Mouse (Mus musculus) stomach, embryonic 16.5 days (tissue): Measurements from ENCODE around the gene Tmem82. TPM values are rescaled to one million over a fixed set of nuclear protein-coding genes. Genes with fewer than 3 reads are reported as not detected.

ENCODE experiments used
- ATAC-seq: fragments of 200-750 bp; cut with Nextera tagmentation; 2 replicates; pipeline ENCODE4 v1.8.0; 2017; ENCODE audit warnings: moderate number of reproducible peaks, moderate TSS enrichment; ENCODE audit not compliant: insufficient read depth, low FRiP score
- H3K27ac ChIP-seq: fragments of 300-500 bp; sonication (generic); 2 replicates; pipeline ENCODE4 v1.5.1; 2014; ENCODE audit warnings: low read length
- H3K27me3 ChIP-seq: fragments of 300-500 bp; sonication (generic); 2 replicates; pipeline ENCODE4 v1.6.1; 2014; ENCODE audit warnings: low read length, control low read depth, mixed read lengths; ENCODE audit not compliant: control insufficient read depth, insufficient read depth
- H3K36me3 ChIP-seq: fragments of 300-500 bp; sonication (generic); 2 replicates; pipeline ENCODE4 v1.6.1; 2014; ENCODE audit warnings: low read length; ENCODE audit not compliant: control insufficient read depth, insufficient read depth
- H3K4me1 ChIP-seq: fragments of 300-500 bp; sonication (generic); 2 replicates; pipeline ENCODE4 v1.6.1; 2014; ENCODE audit warnings: low read length, control low read depth, mixed read lengths; ENCODE audit not compliant: control insufficient read depth, insufficient read depth
- H3K4me2 ChIP-seq: fragments of 300-500 bp; sonication (generic); 2 replicates; pipeline ENCODE4 v1.6.1; 2014; ENCODE audit warnings: low read depth, low read length, mixed read lengths
- H3K4me3 ChIP-seq: fragments of 300-500 bp; sonication (generic); replicated peaks from 2 replicates; pipeline ENCODE4 v1.5.1; 2014; ENCODE audit warnings: mild to moderate bottlenecking, low read length
- H3K9ac ChIP-seq: fragments of 300-500 bp; sonication (generic); 2 replicates; pipeline ENCODE4 v1.6.1; 2014; ENCODE audit warnings: low read length
- H3K9me3 ChIP-seq: fragments of 300-500 bp; sonication (generic); replicated peaks from 2 replicates; pipeline ENCODE4 v1.6.1; 2016; ENCODE audit warnings: low read length, control low read depth; ENCODE audit not compliant: control insufficient read depth
- WGBS: fragments of 180-500 bp; shearing (Covaris S2); extraction: QIAGEN DNeasy Blood & Tissue Kit; methylation state at CpG from one replicate; pipeline ENCODE4 v1.1.7; 2014; 5-methylcytosine and 5-hydroxymethylcytosine counted together
- polyA plus RNA-seq: library from polyadenylated mRNA; unstranded; fragments of >200 nt; fragmentation: Nextera tagmentation; extraction: Ambion mirVana; gene quantifications from 2 replicates; pipeline ENCODE4 v1.2.1, GENCODE M21; 2015

The Tmem82 gene
- polyA plus RNA-seq, 1 experiment from 2014 or later = 3.8 TPM

DNA sequence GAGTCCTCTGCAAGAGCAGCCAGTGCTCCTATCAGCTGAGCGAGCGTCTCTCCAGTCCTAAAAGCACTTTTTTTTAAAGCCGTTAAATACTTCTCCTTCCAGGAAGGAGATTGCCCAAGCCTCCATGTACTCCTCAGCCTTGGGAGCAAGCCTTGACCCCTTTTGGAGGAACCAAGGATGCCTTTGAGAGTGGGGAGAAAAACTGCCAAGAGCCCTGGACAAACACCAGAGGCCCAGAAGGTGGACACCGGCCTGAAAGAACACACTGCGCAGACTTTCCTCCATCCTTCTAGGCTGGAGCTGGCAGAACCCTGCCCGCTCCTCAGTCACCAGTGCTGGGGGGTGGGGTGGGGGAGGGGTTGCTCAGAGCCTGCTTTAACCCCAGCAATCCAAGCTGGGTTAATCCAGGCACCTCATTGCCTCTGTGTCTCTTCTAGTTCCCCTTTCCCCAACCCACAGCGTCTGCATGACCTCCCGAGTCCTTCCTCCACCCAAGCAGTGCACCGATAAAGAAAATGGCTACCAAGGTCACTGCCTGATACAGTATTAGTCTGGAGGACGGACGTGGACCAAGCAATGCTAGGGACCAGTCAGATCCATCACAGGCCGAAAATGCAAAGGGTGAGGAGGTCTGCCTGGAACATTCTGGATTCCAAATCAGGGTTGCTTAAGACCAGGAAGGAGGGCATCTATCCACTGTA, 37.6 kb upstream of the Tmem82 start:
- Histone ChIP-seq H3K9me3 (no peaks in the 10 kb centered on the region), H3K27ac (peak overlapping the region; percentile 23; the same call in 1 of the 2 replicates), H3K36me3 (0 out of 2 replicates have a peak, but pooled peaks cover 7% of the 10 kb centered on the region), H3K4me2 (no peak overlapping the region), H3K4me3 (no peak overlapping the region), H3K27me3 (no peaks in the 10 kb centered on the region), H3K4me1 (0 out of 2 replicates have a peak, but pooled peaks cover 2% of the 10 kb centered on the region), H3K9ac (no peak overlapping the region)
- 79% methylated on average over 12 of the region's 12 CpGs for WGBS
- ATAC-seq = no peak

DNA sequence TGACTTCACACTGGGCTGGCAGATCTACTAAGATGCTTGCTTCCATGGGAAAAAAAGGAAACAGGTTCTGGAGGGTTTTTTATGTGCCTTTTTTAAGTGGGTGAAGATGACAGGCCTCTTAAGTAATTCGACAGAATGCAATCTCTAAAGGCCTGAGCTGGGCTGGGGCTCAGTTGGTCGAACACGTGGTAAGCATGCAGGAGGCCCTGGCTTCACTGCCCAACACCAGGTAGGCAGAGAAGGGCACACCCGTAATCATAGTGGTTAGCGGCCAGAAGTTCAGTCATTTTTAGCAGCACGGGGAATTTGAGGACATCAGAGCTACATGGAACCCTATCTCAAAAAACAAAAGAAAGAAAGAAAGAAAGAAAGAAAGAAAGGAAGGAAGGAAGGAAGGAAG, 36.1 kb upstream of the Tmem82 start:
- Histone ChIP-seq H3K27me3 (no peaks in the 10 kb centered on the region), H3K27ac (no peak overlapping the region), H3K9me3 (no peaks in the 10 kb centered on the region), H3K4me3 (no peak overlapping the region), H3K4me1 (0 out of 2 replicates have a peak, but pooled peaks cover 2% of the 10 kb centered on the region), H3K4me2 (no peak overlapping the region), H3K9ac (no peak overlapping the region), H3K36me3 (0 out of 2 replicates have a peak, but pooled peaks cover 4% of the 10 kb centered on the region)
- WGBS = 94% methylated on average over 6 of the region's 6 CpGs
- no peak for ATAC-seq

DNA sequence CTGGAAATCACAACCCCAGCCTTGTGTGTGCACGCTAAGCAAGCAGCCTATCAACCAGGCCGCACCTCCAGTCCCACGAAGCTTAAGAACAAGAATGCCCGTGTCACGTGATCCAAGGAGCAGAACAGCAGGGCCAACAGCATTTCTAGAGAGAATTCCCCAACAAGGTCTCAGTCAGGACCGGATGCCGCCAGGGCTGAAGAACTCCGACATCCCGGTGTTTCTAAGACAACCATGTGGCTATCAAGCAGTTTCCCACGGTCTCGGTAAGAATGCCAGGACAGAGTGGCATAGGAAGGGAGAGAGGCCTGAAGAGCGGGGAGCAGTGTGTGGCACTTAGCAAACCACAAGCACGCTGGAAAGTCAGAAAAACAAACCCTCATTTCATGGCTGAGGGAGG, 35.4 kb upstream of the Tmem82 start:
- no peak overlapping the region for H3K27ac ChIP-seq
- 0 out of 2 replicates have a peak, but pooled peaks cover 2% of the 10 kb centered on the region for H3K4me1 ChIP-seq
- H3K9ac ChIP-seq = no peak overlapping the region
- H3K4me3 ChIP-seq = no peak overlapping the region
- 0 out of 2 replicates have a peak, but pooled peaks cover under 1% of the 10 kb centered on the region for H3K36me3 ChIP-seq
- no peak for ATAC-seq
- WGBS = 94% methylated on average over 13 of the region's 13 CpGs
- H3K27me3 ChIP-seq = no peaks in the 10 kb centered on the region
- H3K4me2 ChIP-seq = no peak overlapping the region
- H3K9me3 ChIP-seq = no peaks in the 10 kb centered on the region

DNA sequence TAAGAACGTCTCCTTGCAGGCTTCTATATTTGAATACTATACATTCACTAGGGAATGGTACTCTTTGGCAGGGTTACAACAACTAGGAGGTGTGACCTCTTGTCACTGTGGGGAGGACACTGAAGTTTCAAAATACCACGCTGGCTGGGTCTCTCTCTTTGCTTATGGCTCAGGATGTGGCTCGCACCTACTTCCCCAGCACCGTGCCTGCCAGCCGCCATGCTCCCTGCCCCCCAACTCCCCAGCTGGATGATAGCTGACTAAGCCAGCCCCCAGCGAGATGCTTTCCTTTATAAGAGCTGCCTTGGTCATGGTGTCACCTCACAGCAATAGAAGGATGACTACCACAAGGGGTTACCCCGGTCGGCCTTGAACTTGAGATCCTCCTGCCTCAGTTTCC, 34.6 kb upstream of the Tmem82 start:
- no peaks in the 10 kb centered on the region for H3K9me3 ChIP-seq
- no peak overlapping the region for H3K4me2 ChIP-seq
- 0 out of 2 replicates have a peak, but pooled peaks cover 2% of the 10 kb centered on the region for H3K4me1 ChIP-seq
- no peaks in the 10 kb centered on the region for H3K27me3 ChIP-seq
- H3K4me3 ChIP-seq = no peak overlapping the region
- no peaks in the 10 kb centered on the region for H3K36me3 ChIP-seq
- no peak for ATAC-seq
- H3K27ac ChIP-seq = no peak overlapping the region
- WGBS = 87% methylated on average over 8 of the region's 8 CpGs
- no peak overlapping the region for H3K9ac ChIP-seq

DNA sequence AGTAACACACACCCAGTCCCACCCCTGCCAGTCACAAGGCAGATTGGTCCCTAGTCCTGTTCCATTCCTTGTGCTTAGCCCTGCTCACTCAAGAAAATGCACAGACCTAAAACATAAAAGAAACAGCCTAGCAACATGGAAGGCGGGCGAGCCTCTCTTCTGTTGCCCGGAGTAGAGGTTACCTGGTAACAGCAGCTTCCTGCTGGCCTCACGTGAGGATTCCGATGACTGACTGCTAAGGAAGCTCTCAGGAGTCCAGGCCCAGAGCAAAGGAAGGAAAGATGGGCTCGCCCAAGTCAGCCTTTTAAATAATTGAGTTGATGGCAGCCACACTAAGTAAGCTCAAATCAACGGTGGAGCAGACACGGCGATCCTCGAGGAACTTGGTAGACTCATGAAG, 33.5 kb upstream of the Tmem82 start:
- ATAC-seq = no peak
- Histone ChIP-seq H3K9ac (no peak overlapping the region), H3K27me3 (no peaks in the 10 kb centered on the region), H3K4me2 (no peak overlapping the region), H3K9me3 (no peaks in the 10 kb centered on the region), H3K27ac (no peak overlapping the region), H3K4me1 (0 out of 2 replicates have a peak, but pooled peaks cover 2% of the 10 kb centered on the region), H3K4me3 (no peak overlapping the region), H3K36me3 (no peaks in the 10 kb centered on the region)
- WGBS = 87% methylated on average over 10 of the region's 10 CpGs

DNA sequence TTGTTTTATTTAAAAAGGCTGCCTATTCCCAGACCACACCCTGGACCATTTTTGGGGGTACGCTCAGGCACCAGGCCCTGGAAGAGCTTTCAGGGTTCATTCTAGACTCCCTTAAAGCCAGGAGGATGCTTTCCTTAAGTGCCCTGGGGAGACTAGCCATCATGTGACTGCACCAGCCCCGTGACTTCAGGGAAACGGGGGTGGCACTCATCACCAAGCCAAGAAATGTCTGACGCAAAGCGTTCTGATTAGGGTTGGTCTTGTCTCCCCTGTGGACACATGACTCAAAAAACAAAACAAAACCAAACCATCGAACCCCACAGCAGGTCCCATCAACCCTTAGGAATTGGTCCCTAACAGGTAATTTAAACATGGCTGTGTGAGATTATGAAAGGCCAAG, 32.9 kb upstream of the Tmem82 start:
- H3K4me1 ChIP-seq = 0 out of 2 replicates have a peak, but pooled peaks cover 2% of the 10 kb centered on the region
- no peak overlapping the region for H3K4me2 ChIP-seq
- no peaks in the 10 kb centered on the region for H3K27me3 ChIP-seq
- H3K27ac ChIP-seq = no peak overlapping the region
- no peaks in the 10 kb centered on the region for H3K36me3 ChIP-seq
- no peaks in the 10 kb centered on the region for H3K9me3 ChIP-seq
- ATAC-seq = no peak
- no peak overlapping the region for H3K4me3 ChIP-seq
- WGBS = 88% methylated on average over 6 of the region's 6 CpGs
- no peak overlapping the region for H3K9ac ChIP-seq

DNA sequence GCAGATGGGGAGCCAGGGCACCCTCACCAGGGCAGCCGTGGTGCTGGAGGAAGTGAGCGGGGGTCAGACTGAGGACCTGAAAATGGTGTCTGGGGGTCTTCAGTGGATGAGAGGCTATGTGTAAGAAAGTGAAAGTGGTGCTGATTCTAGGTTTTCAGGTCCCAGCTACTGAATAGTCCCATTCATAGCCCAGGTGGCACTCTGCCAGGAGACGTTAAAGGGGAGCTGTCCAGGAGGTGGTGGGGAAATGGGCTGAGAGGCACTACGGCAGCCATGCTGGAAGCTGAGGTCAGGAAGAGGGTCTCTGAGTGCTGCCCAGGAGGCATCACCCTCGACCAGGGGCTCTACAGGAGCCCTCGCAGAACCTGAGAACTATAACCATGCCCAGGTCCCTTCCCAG, 30.8 kb upstream of the Tmem82 start:
- Histone ChIP-seq H3K4me1 (no peaks in the 10 kb centered on the region), H3K9me3 (no peaks in the 10 kb centered on the region), H3K36me3 (no peaks in the 10 kb centered on the region), H3K9ac (no peak overlapping the region), H3K4me2 (no peak overlapping the region), H3K27me3 (no peaks in the 10 kb centered on the region), H3K27ac (no peak overlapping the region), H3K4me3 (no peak overlapping the region)
- 67% methylated on average over 6 of the region's 6 CpGs for WGBS
- no peak for ATAC-seq

DNA sequence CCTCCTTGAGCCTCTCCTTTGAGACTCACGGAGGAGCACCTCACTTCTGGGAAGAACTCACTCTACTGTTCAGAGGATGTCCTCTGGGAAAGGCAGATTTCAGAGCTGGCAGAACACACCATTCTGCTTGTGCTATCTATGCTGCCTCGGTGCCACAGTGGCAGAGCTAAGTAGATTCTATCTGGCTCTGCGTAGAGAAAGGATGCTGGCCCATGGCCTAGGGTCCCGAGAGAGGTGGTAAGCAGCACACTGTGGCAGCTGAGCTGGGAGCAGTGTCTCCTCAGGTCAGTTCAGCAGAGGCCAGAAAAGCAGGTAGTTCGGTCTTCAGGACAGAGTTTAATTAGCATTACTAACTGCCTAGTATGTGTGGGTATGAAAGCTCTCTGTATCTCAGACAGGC, 29.8 kb upstream of the Tmem82 start:
- WGBS = 94% methylated on average over 5 of the region's 5 CpGs
- Histone ChIP-seq H3K4me2 (no peak overlapping the region), H3K36me3 (no peaks in the 10 kb centered on the region), H3K9ac (no peak overlapping the region), H3K4me1 (peaks cover 10% of the 10 kb centered on the region), H3K27ac (no peak overlapping the region), H3K4me3 (no peak overlapping the region), H3K9me3 (no peaks in the 10 kb centered on the region), H3K27me3 (no peaks in the 10 kb centered on the region)
- no peak for ATAC-seq

DNA sequence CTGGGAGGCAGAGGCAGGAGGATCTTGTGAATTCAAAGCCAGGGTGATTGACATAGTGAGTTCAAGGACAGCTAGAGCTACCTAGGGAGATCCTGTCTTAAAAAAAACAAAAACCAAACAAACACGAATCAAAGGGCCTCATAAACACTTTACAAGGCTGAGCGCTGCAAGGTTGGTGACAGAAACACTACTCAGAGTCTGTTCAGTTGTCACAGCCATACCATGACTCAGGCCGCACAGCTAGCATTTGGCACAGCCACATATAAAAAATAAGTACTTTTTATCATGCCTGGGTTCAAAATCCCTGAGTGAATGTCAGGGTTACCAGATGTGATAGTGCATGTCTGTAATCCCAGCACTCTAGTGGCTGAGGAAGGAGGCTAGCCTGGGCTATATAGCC, 28.8 kb upstream of the Tmem82 start:
- Histone ChIP-seq H3K27me3 (no peaks in the 10 kb centered on the region), H3K4me1 (peaks cover 10% of the 10 kb centered on the region), H3K36me3 (no peaks in the 10 kb centered on the region), H3K9me3 (no peaks in the 10 kb centered on the region), H3K27ac (no peak overlapping the region), H3K4me2 (no peak overlapping the region), H3K9ac (no peak overlapping the region), H3K4me3 (no peak overlapping the region)
- ATAC-seq = no peak
- WGBS = 90% methylated on average over 3 of the region's 3 CpGs
